Mouse (Mus musculus): ENCODE results near the gene Ccnt1.
"Not testable (repeated sequence)": the region's sequence is repeated elsewhere in the genome, so short reads cannot be mapped to it uniquely, and the experiment has no call there.

The Ccnt1 gene

DNA sequence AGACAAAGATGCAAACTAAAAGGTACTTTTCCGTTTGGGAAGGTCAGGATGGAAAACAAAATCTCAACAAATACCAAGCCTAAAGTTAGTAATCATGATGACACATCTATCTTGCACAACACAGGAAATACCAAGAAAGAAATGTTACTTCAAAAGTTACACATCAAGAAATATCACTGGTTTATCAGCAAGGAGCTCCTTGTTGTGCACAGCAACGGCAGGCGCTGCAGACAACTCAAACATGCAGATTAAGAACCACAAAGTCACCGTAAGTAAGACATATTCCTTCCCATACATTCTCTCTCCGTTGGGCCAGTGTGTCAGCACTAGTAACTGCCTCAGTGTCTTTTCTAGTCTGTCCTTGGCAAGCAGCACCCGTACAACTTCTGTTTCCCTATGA is 29.7 kb downstream of the Ccnt1 start:
- DNase-seq, result no peak

DNA sequence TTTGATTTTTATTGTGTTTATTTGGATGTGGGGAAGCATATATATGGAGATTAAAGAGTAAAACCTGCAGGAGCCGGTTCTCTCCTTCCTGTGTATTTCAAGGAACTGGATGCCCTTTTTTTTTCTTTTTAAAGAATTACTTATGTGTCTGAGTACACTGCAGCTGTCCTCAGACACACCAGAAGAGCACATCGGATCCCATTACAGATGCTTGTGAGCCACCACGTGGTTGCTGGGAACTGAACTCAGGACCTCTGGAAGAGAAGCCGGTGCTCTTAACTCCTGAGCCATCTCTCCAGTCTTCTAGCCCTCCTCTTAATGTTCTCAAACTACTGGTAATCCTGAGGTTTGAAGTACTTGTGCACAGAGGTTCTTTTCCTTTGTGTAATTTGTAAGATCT is 32.8 kb downstream of the Ccnt1 start:
- DNase-seq, result no peak

DNA sequence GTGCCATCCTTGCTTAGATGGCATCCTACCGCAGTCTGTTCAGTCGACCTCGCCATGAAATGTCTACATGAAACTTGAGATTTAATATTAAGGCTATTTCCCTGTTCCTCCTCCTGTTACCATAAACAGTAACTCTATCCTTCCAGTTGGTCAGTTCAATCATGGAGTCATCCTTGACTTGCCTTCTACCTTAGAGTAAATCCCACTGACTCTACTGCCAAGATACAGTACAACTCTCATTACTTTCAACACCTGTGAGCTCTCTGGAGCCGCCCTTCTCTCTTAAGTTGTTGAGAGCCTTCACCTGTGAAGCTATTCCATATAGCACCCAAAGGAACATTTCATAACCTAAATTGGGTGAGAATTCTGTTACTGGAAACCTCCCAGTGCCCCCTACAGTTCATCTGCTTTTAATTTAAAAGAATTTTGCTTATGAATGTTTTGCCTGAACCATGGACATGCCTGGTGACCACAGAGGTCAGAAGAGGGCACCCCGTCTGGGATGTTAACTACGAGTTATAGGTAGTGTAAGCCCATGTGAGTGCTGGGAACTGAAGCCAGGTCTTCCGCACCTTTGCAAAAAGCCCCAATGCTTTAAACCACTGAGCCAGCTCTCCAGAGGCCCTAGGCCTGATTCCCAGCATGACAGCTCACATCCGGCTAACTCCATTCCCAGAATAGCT is 33.8 kb downstream of the Ccnt1 start:
- no peak for DNase-seq

DNA sequence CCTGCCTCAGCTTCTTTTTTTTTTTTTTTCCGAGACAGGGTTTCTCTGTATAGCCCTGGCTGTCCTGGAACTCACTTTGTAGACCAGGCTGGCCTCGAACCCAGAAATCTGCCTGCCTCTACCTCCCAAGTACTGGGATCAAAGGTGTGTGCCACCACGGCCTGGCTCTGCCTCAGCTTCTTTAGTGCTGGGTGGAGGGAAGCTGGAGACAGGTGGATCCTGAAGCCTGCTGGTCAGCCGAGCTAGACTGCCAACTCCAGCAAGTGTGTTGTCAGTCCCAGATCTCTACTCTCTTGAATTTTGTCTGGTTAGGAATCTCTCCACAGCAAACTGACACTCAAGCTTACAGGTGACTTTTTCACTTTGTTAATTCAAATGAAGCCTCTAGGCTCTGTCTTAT is 34.8 kb downstream of the Ccnt1 start:
- no peak for DNase-seq

DNA sequence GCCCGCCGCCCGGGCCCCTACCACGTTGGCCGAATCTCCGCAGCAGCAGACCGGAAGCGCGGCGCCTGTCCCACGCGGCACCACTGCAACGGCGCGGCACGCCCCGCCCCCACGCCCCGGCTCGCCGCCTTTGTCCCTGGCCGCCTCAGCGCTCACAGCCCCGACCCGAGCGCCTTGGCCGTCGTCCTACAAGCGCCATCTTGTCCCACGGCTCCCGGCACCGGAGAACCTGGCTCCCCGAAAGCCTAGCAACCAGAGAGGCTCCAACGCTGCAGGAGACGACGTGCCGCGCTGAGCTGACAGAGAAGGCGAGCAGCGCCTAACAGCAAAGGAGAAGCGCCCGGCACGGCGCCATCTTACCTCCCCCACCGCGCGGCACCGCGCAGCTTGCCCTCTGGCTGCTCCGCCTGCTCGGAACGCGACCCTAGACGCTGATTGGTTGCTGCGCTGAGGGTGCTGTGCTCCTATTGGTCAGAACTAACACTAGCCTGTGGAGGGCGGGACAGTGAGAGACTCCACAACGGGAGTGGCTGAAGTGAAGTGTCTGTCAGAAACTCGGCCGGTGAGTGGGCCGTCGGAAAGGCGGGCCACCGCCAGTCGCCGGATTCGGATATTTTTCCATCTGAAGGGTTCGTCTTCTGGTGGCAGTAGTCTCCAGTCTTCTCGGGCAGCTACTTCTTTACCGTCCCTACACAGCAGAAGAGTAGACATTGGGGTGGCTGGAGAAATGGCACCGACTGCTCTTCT is 36.7 kb downstream of the Ccnt1 start, which contains the start of gene Kansl2:
Gene Kansl2, minus strand, starts transcription at position 384 of the 747 bp plus-strand sequence.
- DNase-seq, result peak; percentile 99

DNA sequence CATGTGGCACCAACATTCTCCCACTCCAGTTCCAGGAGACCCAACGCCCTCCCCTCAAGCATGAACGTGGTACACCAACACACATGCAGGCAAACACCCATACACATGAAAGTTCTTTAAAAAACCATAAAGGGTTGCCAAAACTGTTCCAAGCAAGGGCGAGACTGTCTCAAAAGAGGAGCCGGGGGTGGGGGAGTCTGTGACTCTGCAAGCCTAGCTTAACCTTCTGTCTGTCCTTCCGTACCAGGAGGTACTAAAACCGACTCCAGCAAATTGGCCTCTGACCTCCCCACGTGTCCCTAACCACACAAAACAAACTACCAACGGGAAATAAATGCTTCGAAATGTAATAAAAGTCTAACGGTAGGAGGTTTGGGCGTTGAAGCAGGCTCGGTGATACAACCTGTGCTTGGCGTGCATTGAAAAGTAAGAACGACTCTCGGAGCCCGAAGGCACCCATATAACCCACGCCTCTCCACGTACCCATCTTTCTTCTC is 37.6 kb downstream of the Ccnt1 start:
- DNase-seq, result no peak

DNA sequence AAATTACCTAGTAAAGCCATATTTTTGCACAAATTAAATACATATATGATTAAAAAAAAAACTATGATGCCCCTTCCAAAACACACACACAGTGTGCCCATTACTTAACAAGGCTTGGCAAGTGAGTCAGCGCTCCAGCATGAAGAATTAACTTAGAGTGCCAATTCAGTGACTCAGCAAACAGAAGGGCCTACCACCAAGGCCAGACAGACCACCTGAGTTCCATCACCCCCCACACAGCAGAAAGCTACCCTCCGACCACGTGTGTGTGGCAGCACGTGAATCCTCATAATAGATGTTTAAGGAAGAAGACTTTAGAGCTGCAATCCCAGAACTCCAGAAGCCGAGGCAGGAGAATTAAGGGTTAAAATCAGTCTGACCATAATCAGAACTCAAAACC is 38.4 kb downstream of the Ccnt1 start:
- DNase-seq, result peak; percentile 24

DNA sequence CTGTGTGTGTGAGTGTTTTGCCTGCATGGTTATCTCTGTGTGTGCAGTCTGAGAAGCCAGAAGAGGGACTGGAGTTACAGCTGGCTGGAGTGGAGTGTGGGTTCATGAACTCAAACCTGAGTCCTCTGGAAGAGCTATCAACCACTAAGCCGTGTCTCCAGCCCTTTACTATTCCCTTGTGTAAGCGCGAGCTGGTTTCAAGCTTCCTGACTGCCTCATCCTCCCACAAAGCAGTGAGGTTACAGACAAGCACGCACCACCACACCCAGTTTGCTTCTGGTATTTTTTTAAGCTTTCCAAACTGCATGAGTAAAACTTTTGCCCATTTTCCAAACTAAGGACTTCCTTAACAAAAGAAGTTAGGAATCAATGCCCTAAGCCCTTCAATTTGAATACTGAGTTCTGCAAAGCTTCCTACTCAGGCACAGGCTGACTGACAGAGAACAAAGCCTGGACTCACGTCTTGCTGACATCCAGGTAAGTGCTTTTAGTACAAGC is 42.6 kb downstream of the Ccnt1 start:
- DNase-seq, result no peak

DNA sequence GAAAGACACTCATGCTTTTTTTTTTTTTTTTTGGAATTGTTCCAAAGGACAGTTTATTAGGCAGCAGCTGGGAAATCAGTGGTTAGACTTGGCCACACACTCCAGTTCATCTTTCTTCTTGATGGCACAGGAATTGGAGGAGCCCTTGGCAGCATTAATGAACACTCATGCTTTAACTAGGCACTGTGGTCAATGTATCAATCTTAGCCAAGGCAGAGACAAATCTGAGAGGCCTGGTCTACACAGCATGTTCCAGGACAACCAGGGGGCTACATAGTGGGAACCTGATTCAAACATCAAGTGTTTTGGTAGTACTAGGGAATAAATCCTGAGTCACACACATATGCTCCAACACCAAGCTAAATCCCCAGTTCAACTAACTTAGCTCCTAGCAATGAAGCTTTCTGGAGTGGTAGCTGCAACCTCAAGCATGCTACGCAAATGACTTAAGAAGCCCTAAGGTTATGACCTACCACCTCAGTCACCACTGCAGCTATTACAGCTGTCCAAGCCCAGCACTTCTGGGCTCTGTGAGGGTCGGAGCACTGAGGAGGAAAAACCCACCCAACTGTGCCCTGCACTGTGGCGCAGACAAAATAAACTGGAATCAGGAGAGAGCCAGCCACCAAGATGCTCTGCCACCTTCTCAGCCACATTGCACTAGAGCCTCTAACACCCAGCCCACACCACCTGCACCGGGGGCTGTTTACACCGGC is 43.5 kb downstream of the Ccnt1 start:
- DNase-seq, result no peak

DNA sequence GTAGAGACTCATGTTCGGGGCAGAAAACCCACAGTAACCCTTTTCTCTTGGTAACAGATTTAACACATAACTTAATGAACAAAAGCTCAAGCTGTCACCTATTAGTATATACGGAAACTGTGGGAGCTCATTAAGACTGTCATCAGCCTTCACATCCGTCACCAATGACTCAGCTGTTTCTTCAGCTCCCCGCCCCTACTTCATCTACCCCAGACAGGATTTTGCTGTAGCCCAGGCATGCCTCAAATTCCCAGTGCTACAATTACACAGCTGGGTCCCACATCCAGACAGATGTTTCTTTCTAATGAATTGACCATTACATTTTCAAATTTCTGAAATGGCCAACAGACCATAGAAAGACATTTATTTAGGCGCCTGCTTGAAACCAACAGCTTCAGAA is 44.7 kb downstream of the Ccnt1 start:
- no peak for DNase-seq

DNA sequence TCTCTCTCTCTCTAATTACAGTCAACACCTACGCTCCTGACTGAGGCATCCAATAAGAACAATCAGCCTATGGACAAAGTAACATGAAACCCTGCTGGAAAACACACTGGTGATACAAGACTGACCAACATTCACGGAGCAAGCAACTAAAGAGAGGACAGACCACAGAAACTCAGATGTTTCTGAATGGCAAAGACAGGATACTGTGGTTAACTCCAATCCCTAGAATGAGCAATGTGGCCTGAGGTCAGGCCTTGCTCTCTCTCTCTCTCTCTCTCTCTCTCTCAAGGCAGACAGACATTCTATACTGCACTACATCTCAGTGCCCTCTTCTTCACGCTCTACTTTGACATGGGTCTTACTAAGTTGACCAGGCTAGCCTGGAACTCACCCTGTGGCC is 49.5 kb downstream of the Ccnt1 start:
- no peak for DNase-seq

DNA sequence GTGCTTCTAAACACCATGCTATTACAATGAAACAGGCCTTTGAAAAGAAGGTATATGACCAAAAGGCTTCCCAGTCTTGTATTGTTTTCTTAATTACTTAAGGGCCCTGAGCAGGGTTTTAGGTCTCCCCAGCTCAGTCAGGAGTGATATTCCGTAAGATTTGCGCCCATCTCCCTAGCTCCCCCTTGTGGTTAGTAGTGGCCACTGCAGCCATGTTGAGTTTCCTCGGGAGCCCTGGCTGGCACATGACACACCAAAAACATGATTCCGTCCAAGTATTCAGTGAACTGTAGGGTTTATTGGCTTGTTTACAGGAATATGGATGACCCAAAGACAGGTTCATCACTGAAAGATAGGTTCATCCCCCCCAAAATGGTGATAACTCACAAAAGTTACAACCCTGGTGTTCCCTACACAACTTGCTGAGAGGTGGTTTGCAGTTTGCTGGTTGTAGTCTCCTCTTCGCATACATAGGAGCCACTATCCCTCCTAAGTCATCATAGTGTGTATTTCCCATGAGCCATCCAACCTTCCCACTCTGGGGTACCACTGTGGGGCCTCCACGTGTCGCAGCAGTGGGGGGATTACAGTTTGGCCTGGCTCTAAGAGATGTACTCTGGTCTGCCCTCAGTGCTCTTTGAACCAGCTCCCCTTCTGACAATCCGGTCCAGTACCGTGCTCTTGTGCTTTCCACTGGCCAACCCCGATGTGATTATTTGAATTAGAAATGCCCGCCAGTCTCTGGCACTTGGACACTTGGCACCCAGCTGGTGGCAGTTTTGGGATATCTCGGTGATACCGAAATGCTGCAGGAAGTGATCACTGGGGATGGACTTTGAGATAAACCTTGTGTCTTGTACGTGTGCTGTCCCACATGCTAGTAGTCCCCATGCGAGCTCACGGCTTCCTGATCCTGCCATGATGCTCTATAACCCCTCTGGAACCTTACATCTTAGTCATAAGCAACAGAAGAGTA is 53.1 kb downstream of the Ccnt1 start:
- DNase-seq, result peak; percentile 30

DNA sequence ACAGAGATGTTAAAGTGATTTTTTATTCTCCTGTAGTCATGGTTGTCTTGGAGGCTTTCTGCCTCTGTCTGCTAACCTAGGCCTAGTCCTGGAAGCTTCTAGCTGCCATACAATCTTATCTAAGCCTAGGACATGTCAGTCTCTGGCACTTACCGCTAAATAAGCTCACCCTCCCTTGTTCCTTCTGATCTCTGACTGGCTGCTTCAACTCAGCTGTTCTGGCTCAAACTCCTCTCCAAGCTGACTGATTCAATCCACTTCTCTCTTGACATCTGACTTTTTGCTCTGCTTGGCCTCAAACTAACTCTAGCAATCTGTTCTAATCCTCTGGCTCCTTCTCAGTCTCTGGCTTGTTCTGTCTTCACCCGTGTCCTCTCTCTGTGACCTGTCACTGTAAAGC is 55.9 kb downstream of the Ccnt1 start:
- DNase-seq, result not testable (repeated sequence)

DNA sequence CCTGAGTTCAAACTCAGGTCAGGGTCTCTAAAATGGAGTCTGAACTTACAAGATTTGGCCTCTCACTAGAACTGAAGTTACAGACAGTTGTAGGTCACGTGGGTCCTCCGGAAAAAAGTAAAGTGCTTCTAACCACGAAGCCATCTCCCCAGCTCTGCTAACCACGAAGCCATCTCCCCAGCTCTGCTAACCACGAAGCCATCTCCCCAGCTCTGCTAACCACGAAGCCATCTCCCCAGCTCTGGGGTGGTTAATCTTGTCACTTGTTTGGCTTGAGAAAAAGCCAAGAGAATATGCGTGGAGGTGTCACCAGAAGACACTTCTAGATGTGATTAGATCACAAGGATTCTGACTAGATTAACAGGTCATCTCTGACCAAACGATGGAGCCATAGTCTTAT is 56.6 kb downstream of the Ccnt1 start:
- no peak for DNase-seq

DNA sequence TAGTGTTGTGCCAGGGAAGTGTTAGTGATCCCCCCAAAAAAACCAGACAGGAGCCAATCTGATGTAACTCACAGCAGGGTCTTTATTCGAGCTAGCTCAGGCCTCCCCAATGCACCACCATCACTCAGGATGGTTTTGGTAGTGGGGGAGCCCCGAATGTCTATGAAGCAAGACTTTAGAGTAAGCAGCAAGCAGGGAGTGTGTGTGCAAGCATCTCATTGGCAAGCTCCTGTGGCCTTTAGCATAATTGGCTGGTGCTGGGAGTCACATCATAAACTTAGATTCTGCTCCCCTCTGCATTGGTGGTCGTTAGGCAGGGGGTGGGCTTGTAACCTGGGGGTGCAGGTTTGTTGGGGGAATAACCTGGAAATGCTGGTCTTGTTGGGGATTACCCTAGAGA is 57.0 kb downstream of the Ccnt1 start:
- DNase-seq, result not testable (repeated sequence)

DNA sequence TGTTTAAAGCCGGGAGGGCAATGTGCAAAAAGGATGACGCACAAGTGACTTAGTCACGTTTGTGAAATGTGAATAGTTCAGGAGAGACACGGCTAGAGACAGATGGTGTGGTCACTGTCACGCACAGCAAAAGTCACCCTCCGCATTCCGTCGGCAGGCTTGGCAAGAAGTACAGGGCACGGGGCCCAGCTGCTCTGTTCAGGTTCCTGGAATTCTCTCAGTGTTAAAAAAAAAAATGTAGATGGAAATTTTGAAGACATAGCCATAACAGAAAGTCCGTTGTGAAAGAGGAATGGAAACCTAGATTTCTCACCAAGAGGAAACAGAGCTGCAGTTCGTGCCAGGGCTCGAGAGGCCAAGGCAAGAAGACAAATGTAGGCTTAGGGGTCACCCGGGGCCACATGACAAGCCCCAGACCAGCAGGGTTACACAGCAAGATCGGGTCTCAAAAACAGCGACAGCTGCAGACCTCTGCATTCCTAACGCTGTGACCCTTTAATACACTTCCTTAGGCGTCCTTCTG is 57.9 kb downstream of the Ccnt1 start:
- peak; percentile 23 for DNase-seq

DNA sequence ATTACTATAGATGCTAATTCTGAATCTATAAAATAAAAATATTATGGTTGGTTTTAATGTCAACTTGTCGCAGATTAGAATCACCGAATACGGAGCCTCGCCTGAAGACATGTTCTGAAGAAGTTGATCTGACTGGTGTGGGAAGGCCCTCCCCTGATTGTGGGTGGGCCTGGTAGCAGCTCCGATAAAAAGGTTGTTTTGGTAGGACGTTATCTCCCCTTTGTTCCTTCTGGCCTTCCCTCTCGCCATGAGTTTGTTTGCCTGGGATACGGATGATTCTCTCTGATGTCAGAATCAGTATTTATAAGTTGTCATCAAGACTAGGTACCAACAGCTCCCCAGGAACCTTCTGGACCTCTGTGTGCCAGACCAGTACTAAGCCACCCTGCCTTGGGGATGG is 58.5 kb downstream of the Ccnt1 start:
- DNase-seq, result no peak

DNA sequence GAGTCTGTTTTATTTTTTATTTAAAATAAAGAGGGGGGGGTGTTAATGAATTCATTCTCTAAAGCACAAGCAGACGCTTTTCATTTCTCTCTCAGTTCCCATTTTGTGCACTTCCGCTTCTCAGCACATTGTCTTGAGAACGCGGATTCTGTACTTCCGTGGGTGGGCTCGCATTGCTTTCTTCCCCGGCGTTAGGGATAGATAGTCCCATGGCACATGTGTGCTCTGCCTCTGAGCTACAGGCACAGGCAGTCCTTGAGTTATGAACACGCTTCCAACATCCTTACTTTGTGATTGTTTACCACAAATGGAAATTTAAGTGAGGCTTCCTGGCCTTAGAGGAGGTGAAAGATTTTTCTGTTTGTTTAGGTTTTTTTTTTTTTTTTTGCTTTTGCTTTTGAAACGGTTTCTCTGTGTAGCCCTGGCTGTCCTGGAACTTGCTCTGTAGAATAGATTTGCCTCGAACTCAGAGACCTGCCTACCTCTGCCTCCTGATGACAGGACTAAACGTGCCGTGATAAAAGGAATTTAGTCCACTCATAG is 59.3 kb downstream of the Ccnt1 start:
- DNase-seq, result no peak

DNA sequence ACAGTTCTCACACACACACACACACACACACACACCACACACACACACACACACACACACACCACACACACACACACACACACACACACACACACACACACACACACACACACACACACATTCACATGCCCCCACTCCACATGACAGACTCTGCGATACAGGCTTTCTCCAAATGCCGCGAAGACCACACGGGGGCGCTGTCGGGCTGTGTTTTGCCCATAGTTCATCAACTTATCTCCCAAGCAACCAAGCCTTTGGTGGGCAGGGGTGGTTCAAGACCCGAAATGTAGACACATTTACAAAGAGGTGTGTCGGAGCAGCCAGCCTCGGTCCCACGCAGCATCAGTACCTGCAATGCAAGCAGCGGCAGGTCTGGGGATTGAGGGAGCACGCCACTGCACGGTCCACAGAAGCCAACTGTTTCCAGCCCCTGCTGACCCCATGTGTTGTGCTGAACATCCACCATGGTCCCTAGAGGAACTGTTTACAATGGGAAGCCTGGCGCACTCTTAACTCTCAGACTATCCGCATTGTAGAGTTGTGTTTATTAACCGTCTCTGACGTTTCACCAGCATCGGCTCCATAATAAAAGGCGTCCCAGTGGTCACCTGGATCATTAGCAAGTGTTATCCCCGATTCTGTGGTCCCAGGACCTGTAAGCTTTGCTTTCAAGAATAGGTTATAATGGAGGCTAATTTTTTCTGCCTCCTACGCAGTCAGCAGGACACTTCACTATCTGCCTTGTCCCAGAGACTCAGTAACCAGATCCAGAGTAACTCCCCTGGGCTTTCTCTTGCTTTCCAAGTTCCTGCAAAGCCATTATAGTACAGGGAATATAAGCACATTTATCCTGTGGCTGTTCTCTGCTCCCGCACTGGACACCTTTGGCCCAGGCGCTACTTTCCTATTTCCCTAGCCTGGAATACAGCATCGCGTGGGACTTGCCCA is 60.0 kb downstream of the Ccnt1 start:
- peak; percentile 40 for DNase-seq

DNA sequence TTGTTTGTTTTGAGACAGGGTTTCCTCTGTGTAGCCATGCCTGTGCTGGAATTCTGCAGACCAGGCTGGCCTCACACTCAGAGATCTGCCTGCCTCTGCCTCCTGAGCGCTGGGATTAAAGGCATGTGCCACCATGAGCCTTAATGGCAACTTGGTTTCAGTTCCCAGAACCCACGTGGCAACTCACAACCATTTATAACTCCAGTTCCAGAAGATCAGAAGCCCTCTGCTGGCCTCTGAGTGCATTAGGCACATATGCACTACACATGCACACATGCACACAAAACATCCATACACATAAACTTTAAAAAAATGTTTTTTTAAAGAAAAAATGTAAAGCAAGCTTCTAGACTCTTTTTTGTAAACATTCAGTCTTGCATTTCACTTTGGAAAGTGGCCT is 61.3 kb downstream of the Ccnt1 start:
- no peak for DNase-seq

DNA sequence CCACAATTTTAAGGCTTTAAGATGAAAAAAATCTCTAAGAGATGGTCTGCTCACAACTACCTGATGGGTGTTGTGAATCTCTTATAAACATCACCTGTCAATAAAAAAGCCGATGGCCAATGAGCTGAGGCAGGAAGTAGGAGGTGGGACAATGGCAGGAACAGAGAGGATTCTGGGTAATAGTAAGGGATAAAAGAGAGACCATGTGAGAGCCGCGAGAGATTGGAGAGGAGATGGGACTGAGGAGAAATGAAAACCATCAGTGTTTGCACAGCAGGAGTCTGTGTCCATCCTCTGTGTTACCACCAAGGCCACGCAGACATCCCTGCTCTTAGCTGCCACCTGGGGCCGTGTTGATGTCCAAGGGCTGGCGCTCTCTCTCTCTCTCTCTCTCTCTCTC is 63.4 kb downstream of the Ccnt1 start:
- DNase-seq, result no peak

All from right cerebral cortex, postnatal 25 days (tissue).